Mouse (Mus musculus) ES-Bruce4 (cell line): ENCODE data around the gene Kif21a.

Source experiments
- EP300 ChIP-seq: IDR thresholded peaks from 2 replicates; pipeline ENCODE4 v1.6.1; 2011; ENCODE audit warnings: low read depth, low read length; ENCODE audit not compliant: insufficient read depth
- POLR2A ChIP-seq: IDR thresholded peaks from one replicate; pipeline ENCODE4 v1.8.1; 2011; ENCODE audit warnings: low read length; ENCODE audit not compliant: insufficient read depth

GRCm38 (mm10) chr15:90963320-90963719, 86.4 kb downstream of the Kif21a start:
- no peak for TF ChIP-seq EP300
- no peak for TF ChIP-seq POLR2A
